Mouse (Mus musculus): ENCODE data around the gene Vmn2r61. TPM values are rescaled to one million over a fixed set of nuclear protein-coding genes. Genes with fewer than 3 reads are reported as not detected.

Vmn2r61 gene
- total RNA-seq (2021) = not detected
- long read RNA-seq, experiment 1 = 0 reads
- long read RNA-seq, experiment 2 = 0 reads

GRCm38 (mm10) chr7:42259753-42260152 lies at the start of gene Vmn2r61:
Vmn2r61 (plus strand) TSS chr7:42260053.
- DNase-seq = no peak
- intact Hi-C loops (cut with DNase I; ENCODE audit: low total_unique reads) = no loop called here

Other genes starting within 250 kb of the Vmn2r61 start
- gene Vmn2r59, start 201.0 kb upstream of the Vmn2r61 start, total RNA-seq (2021) = not detected
- under 1 TPM in 1 of 2 experiments, not detected in 1; 0.02 TPM for gene Vmn2r60, start 152.3 kb upstream of the Vmn2r61 start, total RNA-seq (2021)
- not detected for gene 4933421I07Rik, start 188.1 kb downstream of the Vmn2r61 start, total RNA-seq (2021)
- gene Zfp141, start 245.7 kb downstream of the Vmn2r61 start, total RNA-seq (2021) = 1 to 10 TPM; 5.1 to 7.2 TPM

Measured in gastrocnemius, postnatal 14 days (tissue).